Mouse (Mus musculus) midbrain, embryonic 11.5 days (tissue): ENCODE results near the gene Pitpnm2. TPM values are rescaled to one million over a fixed set of nuclear protein-coding genes. Genes with fewer than 3 reads are reported as not detected.
A peak's percentile ranks its signal among the peaks of the same experiment; 100 is the strongest.

Experiments
- ATAC-seq: fragments of 200-750 bp; cut with Nextera tagmentation; 2 replicates; pipeline ENCODE4 v1.8.0; 2017; ENCODE audit warnings: moderate TSS enrichment, moderate library complexity; ENCODE audit not compliant: low FRiP score
- DNase-seq: peaks from one replicate; pipeline ENCODE4 v3.0.0; 2015; ENCODE audit warnings: low spot score; ENCODE audit errors: missing footprints
- H3K27ac ChIP-seq: fragments of 300-500 bp; sonication (generic); 2 replicates; pipeline ENCODE4 v1.5.1; 2014; ENCODE audit warnings: low read depth, low read length
- H3K27me3 ChIP-seq: fragments of 300-500 bp; sonication (generic); 2 replicates; pipeline ENCODE4 v1.6.1; 2014; ENCODE audit warnings: mild to moderate bottlenecking, low read length, moderate library complexity, mixed read lengths; ENCODE audit not compliant: control insufficient read depth, insufficient read depth
- H3K36me3 ChIP-seq: fragments of 300-500 bp; sonication (generic); 2 replicates; pipeline ENCODE4 v1.6.1; 2014; ENCODE audit warnings: mild to moderate bottlenecking, low read length, moderate library complexity, mixed read lengths; ENCODE audit not compliant: control insufficient read depth, insufficient read depth
- H3K4me1 ChIP-seq: fragments of 300-500 bp; sonication (generic); 2 replicates; pipeline ENCODE4 v1.6.1; 2014; ENCODE audit warnings: low read length; ENCODE audit not compliant: control insufficient read depth, insufficient read depth
- H3K4me2 ChIP-seq: fragments of 300-500 bp; sonication (generic); 2 replicates; pipeline ENCODE4 v1.6.1; 2014; ENCODE audit warnings: mild to moderate bottlenecking, moderate library complexity
- H3K4me3 ChIP-seq: fragments of 300-500 bp; sonication (generic); 2 replicates; pipeline ENCODE4 v1.5.1; 2014; ENCODE audit warnings: low read depth, low read length
- H3K9ac ChIP-seq: fragments of 300-500 bp; sonication (generic); 2 replicates; pipeline ENCODE4 v1.6.1; 2014; ENCODE audit warnings: low read length
- H3K9me3 ChIP-seq: fragments of 300-500 bp; sonication (generic); 2 replicates; pipeline ENCODE4 v1.6.1; 2016; ENCODE audit warnings: low read length; ENCODE audit not compliant: control insufficient read depth
- WGBS: fragments of 180-500 bp; shearing (Covaris S2); extraction: QIAGEN DNeasy Blood & Tissue Kit; methylation state at CpG from one replicate; pipeline ENCODE4 v1.1.7; 2014; 5-methylcytosine and 5-hydroxymethylcytosine counted together
- polyA plus RNA-seq: library from polyadenylated mRNA; unstranded; fragments of >200 nt; fragmentation: Nextera tagmentation; extraction: Ambion mirVana; gene quantifications from 2 replicates; pipeline ENCODE4 v1.2.1, GENCODE M21; 2014

Pitpnm2 gene
- polyA plus RNA-seq, 1 experiment from 2014 or later, result 4.6 TPM

DNA sequence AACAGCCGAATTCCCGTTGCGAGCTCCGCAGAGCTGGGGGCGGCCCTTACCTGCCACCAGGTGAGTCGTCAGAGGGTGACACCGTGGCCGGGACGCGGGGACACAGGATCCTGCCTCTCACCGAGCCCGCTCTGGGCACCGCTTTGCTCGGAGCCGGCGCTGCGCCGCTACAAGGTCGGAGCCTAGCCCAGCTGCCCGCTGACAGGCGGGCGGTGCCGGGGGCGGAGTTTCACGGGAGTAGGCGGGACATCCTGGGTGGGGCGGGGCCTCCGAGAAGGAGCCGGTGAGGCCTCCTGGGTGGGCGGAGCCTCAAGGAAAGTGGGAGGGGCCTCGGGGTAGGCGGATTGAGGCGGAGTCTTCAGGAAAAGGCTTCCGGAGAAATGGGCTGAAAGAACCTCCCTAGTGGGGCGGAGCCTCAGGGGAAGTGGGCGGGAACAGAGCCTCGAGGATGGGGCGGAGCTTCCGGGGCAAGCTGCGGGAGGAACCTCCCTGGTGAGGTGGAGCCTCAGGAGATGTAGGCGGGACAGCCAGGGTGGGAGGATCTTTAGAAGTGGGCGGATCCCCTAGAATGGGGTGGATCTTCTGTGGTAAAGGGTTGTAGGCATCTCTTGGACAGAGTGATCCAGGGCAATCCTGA, 153.8 kb downstream of the Pitpnm2 start, which contains the start of gene Abcb9:
TSS of gene Abcb9 (minus strand) at position 203 of the 637 bp plus-strand sequence.
- Histone ChIP-seq H3K9me3 (no peaks in the 10 kb centered on the region), H3K27ac (no peak within 1 kb of the TSS), H3K4me2 (peak within 1 kb of the TSS; percentile 68), H3K36me3 (no peaks in the 10 kb centered on the region), H3K27me3 (peaks cover 8% of the 10 kb centered on the region), H3K4me3 (peak within 1 kb of the TSS; percentile 36), H3K9ac (peak within 1 kb of the TSS; percentile 51), H3K4me1 (peaks cover 6% of the 10 kb centered on the region)
- peak; percentile 82 for ATAC-seq
- WGBS, result 1% methylated on average over 42 of the region's 42 CpGs
- peak; percentile 99 for DNase-seq

DNA sequence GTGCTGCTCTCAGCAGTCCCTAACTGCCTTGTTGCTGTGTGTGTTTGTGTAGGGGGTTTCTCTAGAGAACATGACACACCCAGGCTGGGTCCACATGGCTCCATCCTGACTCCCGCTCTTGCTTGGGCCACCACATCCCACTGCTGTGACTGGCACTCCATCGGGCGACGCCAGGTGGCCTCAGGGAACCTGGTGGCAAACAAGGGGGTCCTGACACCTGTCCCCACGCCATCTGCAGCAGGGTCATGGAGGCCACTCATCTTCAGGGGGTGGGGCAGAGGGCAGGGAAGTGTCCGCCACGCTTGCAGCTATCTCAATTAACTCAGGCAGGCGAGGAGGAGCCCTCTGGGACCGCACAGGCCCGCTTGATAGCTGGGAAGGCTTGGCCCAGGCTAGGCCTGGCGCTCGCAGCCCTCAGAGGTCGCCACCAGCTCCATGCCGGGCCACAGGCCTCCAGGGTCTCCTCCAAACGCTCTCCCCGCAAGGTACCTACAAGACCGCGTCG, 154.4 kb downstream of the Pitpnm2 start:
- Histone ChIP-seq H3K4me1 (peaks cover 6% of the 10 kb centered on the region), H3K4me3 (peak overlapping the region; percentile 36), H3K27ac (no peak overlapping the region), H3K9ac (peak overlapping the region; percentile 51), H3K9me3 (no peaks in the 10 kb centered on the region), H3K36me3 (no peaks in the 10 kb centered on the region), H3K27me3 (peaks cover 8% of the 10 kb centered on the region), H3K4me2 (peak overlapping the region; percentile 68)
- peak; percentile 75 for ATAC-seq
- no peak for DNase-seq
- WGBS, result 9% methylated on average over 19 of the region's 19 CpGs

DNA sequence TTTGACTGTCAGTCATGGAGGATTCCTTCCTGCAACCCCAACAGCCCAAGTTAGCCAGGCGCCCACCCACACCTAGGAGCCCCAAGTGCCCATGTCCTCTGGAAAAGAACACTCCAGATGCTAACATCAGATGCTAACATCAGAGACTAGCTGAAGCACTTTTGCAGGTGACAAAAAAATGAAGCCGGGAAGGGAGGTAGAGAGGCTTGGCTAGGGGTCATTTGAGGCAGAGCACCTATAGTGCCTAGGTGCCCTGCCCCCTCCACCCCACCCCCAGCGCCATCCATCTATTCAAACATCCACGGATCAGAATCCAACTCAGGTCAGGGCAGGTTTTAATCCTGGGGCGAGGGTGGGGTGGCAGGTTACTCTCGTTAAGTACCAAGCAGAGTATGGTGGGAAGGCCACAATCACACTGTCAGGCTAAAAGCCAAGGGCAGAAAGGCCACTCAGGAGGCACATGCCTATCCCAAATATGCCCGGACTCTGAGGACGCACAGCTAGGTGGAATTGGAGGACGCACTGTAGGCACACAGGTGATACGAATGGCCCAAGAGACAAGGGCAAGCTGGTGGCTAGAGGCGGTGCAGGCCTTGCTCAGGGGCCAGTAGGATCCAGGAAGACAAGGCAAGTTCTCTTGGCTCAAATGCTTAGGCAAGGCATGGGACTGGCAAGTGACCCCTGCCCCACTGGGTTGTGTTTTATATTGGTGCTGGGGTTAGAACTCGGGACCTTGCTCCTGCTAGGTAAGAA, 155.5 kb downstream of the Pitpnm2 start:
- Histone ChIP-seq H3K9me3 (no peaks in the 10 kb centered on the region), H3K27ac (no peak overlapping the region), H3K4me1 (peaks cover 6% of the 10 kb centered on the region), H3K9ac (no peak overlapping the region), H3K36me3 (no peaks in the 10 kb centered on the region), H3K4me2 (no peak overlapping the region), H3K4me3 (no peak overlapping the region), H3K27me3 (peaks cover 8% of the 10 kb centered on the region)
- WGBS, result 83% methylated on average over 12 of the region's 12 CpGs
- no peak for ATAC-seq
- DNase-seq, result peak; percentile 78

DNA sequence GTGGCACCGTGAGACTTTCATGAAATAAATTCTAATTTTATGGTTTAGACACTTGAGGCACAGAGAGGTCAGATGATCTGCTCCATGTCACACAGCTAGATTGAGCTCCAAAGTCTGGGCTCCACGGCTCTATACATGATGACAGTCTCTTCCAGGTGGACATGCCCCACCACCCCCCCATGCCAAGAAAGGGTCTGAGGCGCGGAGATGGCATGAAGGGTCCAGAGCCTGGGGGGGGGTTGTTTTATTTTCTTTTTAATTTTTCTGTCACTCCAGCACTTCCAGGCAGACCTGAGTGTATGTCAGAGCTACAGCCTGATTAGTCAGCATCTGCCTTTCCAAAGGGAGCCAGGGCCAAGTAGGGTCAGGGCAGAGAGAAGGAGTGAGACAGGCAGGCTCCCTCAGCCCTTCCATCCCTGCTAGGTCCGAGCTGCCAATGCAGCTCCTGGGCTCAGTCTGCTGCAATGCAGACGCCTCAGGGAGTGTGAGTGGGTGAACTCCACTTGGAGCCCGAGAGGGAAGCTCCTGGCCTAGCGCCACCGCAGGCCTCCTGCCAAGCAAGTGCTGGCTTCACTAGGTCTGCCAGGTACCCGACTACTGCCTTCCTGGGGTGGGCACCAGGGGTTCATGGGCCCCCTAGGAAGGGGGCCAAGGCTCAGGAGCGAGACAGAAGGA, 156.3 kb downstream of the Pitpnm2 start:
- Histone ChIP-seq H3K27me3 (peaks cover 8% of the 10 kb centered on the region), H3K4me2 (no peak overlapping the region), H3K4me1 (peaks cover 6% of the 10 kb centered on the region), H3K9me3 (no peaks in the 10 kb centered on the region), H3K36me3 (no peaks in the 10 kb centered on the region), H3K4me3 (no peak overlapping the region), H3K27ac (no peak overlapping the region), H3K9ac (no peak overlapping the region)
- ATAC-seq (no peak), DNase-seq (no peak)
- WGBS, result 78% methylated on average over 11 of the region's 11 CpGs

DNA sequence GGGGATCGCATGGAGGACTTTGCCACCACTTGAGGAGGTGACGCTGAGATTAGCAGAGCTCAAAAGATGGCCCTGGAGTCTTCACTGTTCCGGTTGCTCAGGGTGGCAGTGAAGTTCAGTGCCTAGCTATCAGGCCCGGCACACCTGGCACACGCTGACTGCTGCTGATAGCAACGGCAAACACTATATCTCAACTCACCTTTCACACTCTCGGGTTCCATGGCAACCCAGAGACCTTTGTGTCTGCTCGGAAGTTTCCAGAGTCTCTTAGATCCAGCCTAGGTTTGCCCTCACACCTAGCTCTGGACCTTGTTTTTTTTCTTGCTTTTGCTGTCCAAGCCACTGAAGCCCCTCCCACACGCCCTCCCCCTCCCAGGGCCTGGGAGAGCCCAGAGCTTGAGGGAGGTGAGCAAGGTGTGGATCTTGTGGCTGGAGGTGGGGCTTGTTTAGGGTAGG, 157.6 kb downstream of the Pitpnm2 start:
- Histone ChIP-seq H3K27ac (no peak overlapping the region), H3K36me3 (no peaks in the 10 kb centered on the region), H3K27me3 (peaks cover 8% of the 10 kb centered on the region), H3K9me3 (no peaks in the 10 kb centered on the region), H3K9ac (no peak overlapping the region), H3K4me2 (no peak overlapping the region), H3K4me1 (peaks cover 6% of the 10 kb centered on the region), H3K4me3 (no peak overlapping the region)
- ATAC-seq, result no peak
- DNase-seq, result peak; percentile 72
- 66% methylated on average over 9 of the region's 9 CpGs for WGBS

DNA sequence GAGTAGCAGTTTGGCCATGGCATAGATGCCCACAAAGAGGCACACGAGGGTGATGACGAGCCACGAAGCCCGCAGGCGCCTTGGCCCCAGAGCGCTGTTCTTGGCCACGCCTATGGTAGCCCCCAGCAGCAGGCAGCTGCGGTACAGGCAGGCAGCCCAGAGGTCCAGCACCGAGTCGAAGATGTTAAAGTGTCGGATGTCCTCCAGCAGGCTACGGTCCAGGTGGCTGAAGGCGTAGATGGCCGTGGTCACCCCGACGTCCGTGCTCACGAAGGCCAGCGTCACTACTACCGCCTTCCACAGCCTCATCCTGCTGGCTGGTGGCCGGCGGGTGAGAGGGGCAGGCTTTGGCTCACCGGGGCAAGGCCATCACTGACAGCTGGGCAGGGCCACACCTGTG, 159.7 kb downstream of the Pitpnm2 start:
- 89% methylated on average over 23 of the region's 23 CpGs for WGBS
- H3K4me1 ChIP-seq, result no peaks in the 10 kb centered on the region
- DNase-seq (no peak), ATAC-seq (no peak)
- H3K27me3 ChIP-seq, result peaks cover 2% of the 10 kb centered on the region; the same call in 1 of the 2 replicates
- H3K4me3 ChIP-seq, result no peak overlapping the region
- no peaks in the 10 kb centered on the region for H3K36me3 ChIP-seq
- no peaks in the 10 kb centered on the region for H3K9me3 ChIP-seq
- H3K9ac ChIP-seq, result no peak overlapping the region
- H3K27ac ChIP-seq, result no peak overlapping the region
- no peak overlapping the region for H3K4me2 ChIP-seq

DNA sequence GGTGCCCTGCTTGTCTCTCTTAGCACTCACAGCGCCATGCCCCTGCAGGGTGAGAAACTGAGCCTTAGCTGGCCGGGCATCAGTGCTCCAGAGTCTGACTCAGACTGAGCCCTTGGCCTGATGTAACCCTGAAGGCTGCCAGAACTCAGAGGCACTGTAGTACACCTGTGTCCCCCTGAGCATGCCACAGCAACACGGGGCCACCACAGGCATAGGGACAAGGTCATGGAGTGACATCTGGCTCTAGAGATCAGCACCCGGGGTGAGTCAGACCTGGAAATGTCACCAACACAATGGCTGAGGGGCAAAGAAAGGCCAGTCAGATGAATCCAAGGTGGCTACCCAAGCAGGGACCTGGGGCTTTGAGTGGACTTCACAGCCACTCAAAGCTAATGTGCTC, 162.7 kb downstream of the Pitpnm2 start:
- no peak overlapping the region for H3K9ac ChIP-seq
- ATAC-seq, result no peak
- H3K4me1 ChIP-seq, result no peaks in the 10 kb centered on the region
- H3K27me3 ChIP-seq, result no peaks in the 10 kb centered on the region
- H3K4me3 ChIP-seq, result no peak overlapping the region
- H3K9me3 ChIP-seq, result no peaks in the 10 kb centered on the region
- no peak overlapping the region for H3K4me2 ChIP-seq
- no peak for DNase-seq
- 79% methylated on average over 4 of the region's 4 CpGs for WGBS
- no peaks in the 10 kb centered on the region for H3K36me3 ChIP-seq
- no peak overlapping the region for H3K27ac ChIP-seq

DNA sequence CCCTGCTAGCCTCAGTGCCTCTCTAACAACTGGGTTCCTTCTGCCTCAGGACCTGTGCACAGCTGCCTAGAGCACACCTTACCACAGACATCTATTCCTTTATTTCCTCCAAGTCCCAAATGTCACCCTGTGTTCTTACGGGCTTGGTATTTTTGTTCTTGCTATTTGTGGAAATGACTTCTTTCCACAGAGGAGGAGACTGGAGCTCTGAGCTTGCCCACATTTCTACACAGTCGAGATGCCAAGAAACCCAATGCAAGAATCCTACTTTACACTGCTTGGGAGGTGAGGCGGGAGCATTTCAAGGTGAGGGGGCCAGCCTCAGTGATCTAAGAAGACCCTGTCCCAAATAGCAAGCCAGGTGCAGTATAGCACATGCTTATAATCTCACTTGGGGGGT, 164.0 kb downstream of the Pitpnm2 start:
- no peak overlapping the region for H3K27ac ChIP-seq
- H3K4me1 ChIP-seq, result no peaks in the 10 kb centered on the region
- H3K9ac ChIP-seq, result no peak overlapping the region
- H3K4me3 ChIP-seq, result no peak overlapping the region
- ATAC-seq, result no peak
- DNase-seq, result no peak
- H3K27me3 ChIP-seq, result no peaks in the 10 kb centered on the region
- H3K9me3 ChIP-seq, result no peaks in the 10 kb centered on the region
- H3K4me2 ChIP-seq, result no peak overlapping the region
- 76% methylated on average over 3 of the region's 3 CpGs for WGBS
- H3K36me3 ChIP-seq, result no peaks in the 10 kb centered on the region
